Mouse (Mus musculus): ENCODE data around the gene Arid4b.

GRCm38 (mm10) chr13:14040186-14040585 is 22.8 kb upstream of the Arid4b start:
- TF ChIP-seq CTCF (IDR thresholded peaks at IDR 0.05; ENCODE audit: insufficient read depth, low read length) (no peak), POLR2A (IDR thresholded peaks at IDR 0.05; ENCODE audit: borderline replicate concordance, extremely low read depth, low read depth, low read length) (no peak)

Data from lung, adult 2 months (tissue).